Mouse (Mus musculus): Measurements from ENCODE around the gene Olfr430.
"Not testable (repeated sequence)": the region's sequence is repeated elsewhere in the genome, so short reads cannot be mapped to it uniquely, and the experiment has no call there.

Olfr430 gene

GRCm38 (mm10) chr1:174066305-174066704 is at the start of gene Olfr430:
Gene Olfr430, plus strand, starts transcription at chr1:174066605.
- no peak for DNase-seq

- no peak for DNase-seq
Measured at GRCm38 (mm10) chr1:174031698-174032097, 34.7 kb upstream of the Olfr430 start, which contains the start of gene Ifi205. Gene Ifi205, minus strand, starts transcription at chr1:174031810.

- DNase-seq = no peak
Measured at GRCm38 (mm10) chr1:174035841-174036240, 30.6 kb upstream of the Olfr430 start.

- peak; percentile 35 for DNase-seq
Measured at GRCm38 (mm10) chr1:174038480-174038879, 27.9 kb upstream of the Olfr430 start.

- DNase-seq = peak; percentile 83
Measured at GRCm38 (mm10) chr1:174040523-174041177, 25.8 kb upstream of the Olfr430 start, which contains the start of gene Olfr433. Gene Olfr433, plus strand, starts transcription at chr1:174040705.

- DNase-seq = peak; percentile 11
Measured at GRCm38 (mm10) chr1:174042091-174042884, 24.1 kb upstream of the Olfr430 start.

GRCm38 (mm10) chr1:174044431-174044830 is 22.0 kb upstream of the Olfr430 start:
- peak; percentile 51 for DNase-seq

GRCm38 (mm10) chr1:174048227-174048626 is 18.2 kb upstream of the Olfr430 start:
- DNase-seq = not testable (repeated sequence)

GRCm38 (mm10) chr1:174048893-174049292 is 17.5 kb upstream of the Olfr430 start, which contains the start of gene Olfr432:
Gene Olfr432, plus strand, starts transcription at chr1:174049205.
- no peak for DNase-seq

- DNase-seq = not testable (repeated sequence)
Measured at GRCm38 (mm10) chr1:174049357-174049756, 17.0 kb upstream of the Olfr430 start.

- no peak for DNase-seq
Measured at GRCm38 (mm10) chr1:174050532-174050931, 15.9 kb upstream of the Olfr430 start.

- no peak for DNase-seq
Measured at GRCm38 (mm10) chr1:174051515-174051914, 14.9 kb upstream of the Olfr430 start.

- DNase-seq = no peak
Measured at GRCm38 (mm10) chr1:174051931-174052536, 14.4 kb upstream of the Olfr430 start.

GRCm38 (mm10) chr1:174052981-174053380 is 13.4 kb upstream of the Olfr430 start:
- DNase-seq = no peak

GRCm38 (mm10) chr1:174055248-174055647 is 11.2 kb upstream of the Olfr430 start:
- DNase-seq = no peak

- no peak for DNase-seq
Measured at GRCm38 (mm10) chr1:174084031-174084430, 17.6 kb downstream of the Olfr430 start, which contains the start of gene Olfr429. Gene Olfr429, plus strand, starts transcription at chr1:174084331.

GRCm38 (mm10) chr1:174096591-174096990 is 30.2 kb downstream of the Olfr430 start, which contains the start of gene Olfr427:
Gene Olfr427, plus strand, starts transcription at chr1:174096891.
- no peak for DNase-seq

- DNase-seq = no peak
Measured at GRCm38 (mm10) chr1:174103735-174104134, 37.3 kb downstream of the Olfr430 start.

- DNase-seq = no peak
Measured at GRCm38 (mm10) chr1:174121062-174121461, 54.7 kb downstream of the Olfr430 start, which contains the start of gene Olfr231. Gene Olfr231, minus strand, starts transcription at chr1:174121162.

Measured in lung, postnatal 36 days (tissue).